Mouse (Mus musculus): Measurements from ENCODE around the gene Amt. TPM values are rescaled to one million over a fixed set of nuclear protein-coding genes. Genes with fewer than 3 reads are reported as not detected.

Amt gene
- polyA plus RNA-seq, 1 experiment from 2014 or later: 13.5 TPM

- Histone ChIP-seq H3K9ac (replicated peaks) (peak overlapping the region; percentile 99), H3K36me3 (replicated peaks; ENCODE audit: insufficient read depth, low read length) (peaks cover 24% of the 10 kb centered on the region), H3K4me2 (ENCODE audit: low read depth, low read length) (peak overlapping the region; percentile 87), H3K4me3 (ENCODE audit: low read depth, low read length) (peak overlapping the region; percentile 93), H3K27ac (ENCODE audit: low read depth) (peak overlapping the region; percentile 100), H3K9me3 (ENCODE audit: low read length) (no peaks in the 10 kb centered on the region), H3K27me3 (ENCODE audit: insufficient read depth, low read length) (no peaks in the 10 kb centered on the region), H3K4me1 (ENCODE audit: insufficient read depth) (peaks cover 60% of the 10 kb centered on the region)
- ATAC-seq: peak; percentile 56
- no peak for TF ChIP-seq CTCF (IDR thresholded peaks at IDR 0.05; ENCODE audit: low read depth)
- peak; percentile 100 for TF ChIP-seq EP300 (IDR thresholded peaks at IDR 0.05; ENCODE audit: low read depth)
- WGBS (ENCODE audit: insufficient replicate concordance): 17% methylated on average over 10 of the region's 10 CpGs
- peak; percentile 59 for DNase-seq
Observed at GRCm38 (mm10) chr9:108340258-108341138, 43.8 kb downstream of the Amt start.

DNA sequence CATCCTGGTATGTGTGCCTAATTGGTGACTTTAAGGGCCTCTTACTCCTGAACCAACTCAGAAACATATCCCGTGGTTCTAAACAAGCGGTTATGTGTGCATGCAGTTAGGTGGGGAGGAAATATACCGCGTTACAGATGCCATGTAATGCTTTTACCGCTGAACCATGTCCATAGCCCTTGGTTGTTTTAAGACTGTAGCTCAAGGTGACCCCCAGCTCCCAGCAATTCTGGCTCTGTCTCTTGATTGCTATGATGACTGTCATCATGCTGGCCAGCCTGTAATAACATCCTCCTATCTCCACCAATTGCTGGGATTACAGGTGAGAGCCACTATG lies 44.5 kb downstream of the Amt start:
- peaks cover 64% of the 10 kb centered on the region for H3K4me1 ChIP-seq (ENCODE audit: insufficient read depth)
- no peaks in the 10 kb centered on the region for H3K9me3 ChIP-seq (ENCODE audit: low read length)
- DNase-seq: no peak
- peak overlapping the region; percentile 87 for H3K4me2 ChIP-seq (ENCODE audit: low read depth, low read length)
- ATAC-seq: no peak
- H3K27ac ChIP-seq (ENCODE audit: low read depth): peak overlapping the region; percentile 100
- peaks cover 23% of the 10 kb centered on the region for H3K36me3 ChIP-seq (replicated peaks; ENCODE audit: insufficient read depth, low read length)
- 41% methylated on average over 5 of the region's 5 CpGs for WGBS (ENCODE audit: insufficient replicate concordance)
- no peaks in the 10 kb centered on the region for H3K27me3 ChIP-seq (ENCODE audit: insufficient read depth, low read length)
- H3K9ac ChIP-seq (replicated peaks): peak overlapping the region; percentile 99
- H3K4me3 ChIP-seq (ENCODE audit: low read depth, low read length): peak overlapping the region; percentile 93
- TF ChIP-seq EP300 (IDR thresholded peaks at IDR 0.05; ENCODE audit: low read depth) (no peak), CTCF (IDR thresholded peaks at IDR 0.05; ENCODE audit: low read depth) (no peak)

- H3K36me3 ChIP-seq (replicated peaks; ENCODE audit: insufficient read depth, low read length): peaks cover 23% of the 10 kb centered on the region
- TF ChIP-seq CTCF (IDR thresholded peaks at IDR 0.05; ENCODE audit: low read depth) (no peak), EP300 (IDR thresholded peaks at IDR 0.05; ENCODE audit: low read depth) (no peak)
- DNase-seq: peak; percentile 24
- peaks cover 67% of the 10 kb centered on the region for H3K4me1 ChIP-seq (ENCODE audit: insufficient read depth)
- no peaks in the 10 kb centered on the region for H3K27me3 ChIP-seq (ENCODE audit: insufficient read depth, low read length)
- peak overlapping the region; percentile 100 for H3K27ac ChIP-seq (ENCODE audit: low read depth)
- no peak for ATAC-seq
- peak overlapping the region; percentile 87 for H3K4me2 ChIP-seq (ENCODE audit: low read depth, low read length)
- peak overlapping the region; percentile 99 for H3K9ac ChIP-seq (replicated peaks)
- H3K4me3 ChIP-seq (ENCODE audit: low read depth, low read length): peak overlapping the region; percentile 93
- no peaks in the 10 kb centered on the region for H3K9me3 ChIP-seq (ENCODE audit: low read length)
Observed at GRCm38 (mm10) chr9:108341801-108342200, 45.1 kb downstream of the Amt start.

DNA sequence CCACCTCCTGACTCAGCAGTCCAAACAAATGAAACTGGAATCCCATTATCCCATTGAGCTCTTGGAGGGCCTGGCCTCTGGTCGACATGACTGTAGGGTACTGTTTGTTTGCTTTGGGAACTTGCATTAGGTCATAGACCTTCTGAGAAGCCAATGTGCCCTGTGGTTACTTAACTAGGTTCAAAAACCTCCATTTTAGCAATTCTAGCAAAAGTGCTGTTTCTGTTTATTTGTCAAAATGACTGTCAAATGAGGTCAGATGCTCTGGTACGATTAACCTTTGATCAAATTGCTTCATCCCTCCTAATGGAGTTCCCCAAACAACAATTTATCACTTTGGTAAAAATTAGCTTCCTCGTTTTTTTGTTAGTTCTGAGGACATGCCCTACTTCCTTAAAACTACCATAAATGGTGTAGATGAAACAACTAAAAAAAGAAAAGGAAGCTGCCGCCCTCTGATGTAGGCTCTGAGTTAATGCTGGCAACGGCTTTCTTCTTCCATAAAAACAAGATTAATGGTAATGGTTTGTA lies 45.7 kb downstream of the Amt start:
- TF ChIP-seq CTCF (IDR thresholded peaks at IDR 0.05; ENCODE audit: low read depth) (0 out of 2 replicates have a peak, but pooled peaks have one; percentile 17), EP300 (IDR thresholded peaks at IDR 0.05; ENCODE audit: low read depth) (peak; percentile 80)
- Histone ChIP-seq H3K9ac (replicated peaks) (peak overlapping the region; percentile 99), H3K4me3 (ENCODE audit: low read depth, low read length) (peak overlapping the region; percentile 93; the same call in 1 of the 2 replicates), H3K27ac (ENCODE audit: low read depth) (peak overlapping the region; percentile 100), H3K9me3 (ENCODE audit: low read length) (no peaks in the 10 kb centered on the region), H3K27me3 (ENCODE audit: insufficient read depth, low read length) (no peaks in the 10 kb centered on the region), H3K36me3 (replicated peaks; ENCODE audit: insufficient read depth, low read length) (peaks cover 23% of the 10 kb centered on the region), H3K4me2 (ENCODE audit: low read depth, low read length) (peak overlapping the region; percentile 87), H3K4me1 (ENCODE audit: insufficient read depth) (peaks cover 68% of the 10 kb centered on the region)
- peak; percentile 51 for DNase-seq
- WGBS (ENCODE audit: insufficient replicate concordance): 5% methylated on average over 5 of the region's 5 CpGs
- ATAC-seq: peak; percentile 56

DNA sequence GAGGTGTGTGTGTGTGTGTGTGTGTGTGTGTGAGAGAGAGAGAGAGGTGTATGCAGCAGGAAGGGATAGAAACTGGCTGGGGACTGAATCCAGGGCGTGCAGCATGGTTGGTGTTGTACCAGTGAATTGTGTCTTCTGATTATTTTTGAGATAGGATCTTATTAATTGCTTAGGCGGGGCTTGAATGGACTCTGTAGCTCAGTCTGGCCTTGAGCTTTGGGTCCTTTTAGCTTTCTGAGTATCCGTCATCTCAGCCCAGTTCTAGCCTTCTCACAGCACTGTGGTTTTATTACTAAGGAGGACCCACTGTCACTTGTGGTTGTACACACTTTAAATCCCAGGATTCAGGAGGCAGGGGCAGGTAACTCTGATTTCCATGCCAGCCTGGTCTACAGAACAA lies 46.7 kb downstream of the Amt start:
- 56% methylated on average over 3 of the region's 3 CpGs for WGBS (ENCODE audit: insufficient replicate concordance)

DNA sequence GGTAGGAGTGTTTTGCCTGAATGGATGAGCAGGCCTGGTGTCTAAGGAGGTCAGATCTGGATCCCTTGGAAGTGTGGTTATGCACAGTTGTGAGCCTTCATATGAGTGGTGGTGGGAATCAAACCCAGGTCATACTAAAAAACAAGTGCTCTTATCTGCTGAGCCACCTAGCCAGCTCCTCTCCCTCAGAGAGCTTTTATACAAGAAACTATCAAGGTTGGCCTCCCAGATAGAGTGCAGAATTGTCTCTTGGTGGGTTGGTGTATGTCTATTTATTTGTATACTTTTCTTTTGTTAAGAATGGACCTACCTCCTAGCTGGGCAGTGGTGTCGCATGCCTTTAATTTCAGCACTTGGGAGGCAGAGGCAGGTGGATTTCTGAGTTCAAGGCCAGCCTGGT lies 47.2 kb downstream of the Amt start:
- peaks cover 61% of the 10 kb centered on the region for H3K4me1 ChIP-seq (ENCODE audit: insufficient read depth)

More for the DNA sequence above, 46.7 kb downstream of the Amt start:
- Histone ChIP-seq H3K9me3 (ENCODE audit: low read length) (no peaks in the 10 kb centered on the region), H3K27ac (ENCODE audit: low read depth) (peak overlapping the region; percentile 100), H3K4me3 (ENCODE audit: low read depth, low read length) (no peak overlapping the region), H3K4me2 (ENCODE audit: low read depth, low read length) (peak overlapping the region; percentile 38), H3K9ac (replicated peaks) (peak overlapping the region; percentile 36), H3K4me1 (ENCODE audit: insufficient read depth) (peaks cover 60% of the 10 kb centered on the region), H3K27me3 (ENCODE audit: insufficient read depth, low read length) (no peaks in the 10 kb centered on the region), H3K36me3 (replicated peaks; ENCODE audit: insufficient read depth, low read length) (peaks cover 17% of the 10 kb centered on the region)
- DNase-seq (no peak), ATAC-seq (no peak)
- TF ChIP-seq EP300 (IDR thresholded peaks at IDR 0.05; ENCODE audit: low read depth): no peak
- TF ChIP-seq CTCF (IDR thresholded peaks at IDR 0.05; ENCODE audit: low read depth): no peak

More for the DNA sequence above, 47.2 kb downstream of the Amt start:
- peak overlapping the region; percentile 38; the same call in 1 of the 2 replicates for H3K4me2 ChIP-seq (ENCODE audit: low read depth, low read length)
- ATAC-seq (no peak), DNase-seq (no peak)
- no peaks in the 10 kb centered on the region for H3K27me3 ChIP-seq (ENCODE audit: insufficient read depth, low read length)
- no peak overlapping the region for H3K4me3 ChIP-seq (ENCODE audit: low read depth, low read length)
- H3K9ac ChIP-seq (replicated peaks): no peak overlapping the region
- H3K27ac ChIP-seq (ENCODE audit: low read depth): peak overlapping the region; percentile 100
- no peak for TF ChIP-seq CTCF (IDR thresholded peaks at IDR 0.05; ENCODE audit: low read depth)
- peak; percentile 66 for TF ChIP-seq EP300 (IDR thresholded peaks at IDR 0.05; ENCODE audit: low read depth)
- peaks cover 17% of the 10 kb centered on the region for H3K36me3 ChIP-seq (replicated peaks; ENCODE audit: insufficient read depth, low read length)
- H3K9me3 ChIP-seq (ENCODE audit: low read length): no peaks in the 10 kb centered on the region
- 90% methylated on average over 1 of the region's 1 CpGs for WGBS (ENCODE audit: insufficient replicate concordance)
